Mouse (Mus musculus) embryo, embryonic 10 days (tissue): ENCODE measurements around the gene H2-M10.3.
A peak's percentile ranks its signal among the peaks of the same experiment; 100 is the strongest.
"Not testable (repeated sequence)": the region's sequence is repeated elsewhere in the genome, so short reads cannot be mapped to it uniquely, and the experiment has no call there.

Experiments used
- DNase-seq: peaks from one replicate; pipeline ENCODE4 v3.0.0-alpha.2; 2015; ENCODE audit warnings: low spot score

The H2-M10.3 gene

GRCm38 (mm10) chr17:36368317-36368716, at the start of gene H2-M10.3:
TSS of gene H2-M10.3 (minus strand) at chr17:36368417.
- DNase-seq = not testable (repeated sequence)

GRCm38 (mm10) chr17:36417416-36417815, 49.2 kb upstream of the H2-M10.3 start:
- DNase-seq = no peak

GRCm38 (mm10) chr17:36415407-36415806, 47.2 kb upstream of the H2-M10.3 start:
- DNase-seq = no peak

GRCm38 (mm10) chr17:36414361-36414760, 46.1 kb upstream of the H2-M10.3 start:
- DNase-seq = no peak

GRCm38 (mm10) chr17:36389907-36390306, 21.7 kb upstream of the H2-M10.3 start:
- no peak for DNase-seq

GRCm38 (mm10) chr17:36362404-36362803, 5.8 kb downstream of the H2-M10.3 start:
- DNase-seq = not testable (repeated sequence)

GRCm38 (mm10) chr17:36357512-36357911, 10.7 kb downstream of the H2-M10.3 start:
- peak; percentile 34 for DNase-seq

GRCm38 (mm10) chr17:36355763-36356162, 12.5 kb downstream of the H2-M10.3 start:
- DNase-seq = no peak

GRCm38 (mm10) chr17:36355343-36355742, 12.9 kb downstream of the H2-M10.3 start:
- DNase-seq = peak; percentile 77

- DNase-seq = no peak
Measured at GRCm38 (mm10) chr17:36326055-36326454, 42.2 kb downstream of the H2-M10.3 start, which contains the start of gene H2-M10.1. TSS of gene H2-M10.1 (minus strand) at chr17:36326155.

GRCm38 (mm10) chr17:36315689-36316253, 52.4 kb downstream of the H2-M10.3 start:
- no peak for DNase-seq

- peak; percentile 66 for DNase-seq
Measured at GRCm38 (mm10) chr17:36315041-36315688, 53.1 kb downstream of the H2-M10.3 start.
